Mouse (Mus musculus): ENCODE data around the gene Pcnp.
A peak's percentile ranks its signal among the peaks of the same experiment; 100 is the strongest.

- no peak for TF ChIP-seq CTCF (IDR thresholded peaks at IDR 0.05; ENCODE audit: control insufficient read depth, insufficient read depth, low read length)
- peak; percentile 54; the same call in 1 of the 2 replicates for TF ChIP-seq POLR2A (IDR thresholded peaks at IDR 0.05; ENCODE audit: borderline replicate concordance, control insufficient read depth, low read depth, low read length)
Observed at GRCm38 (mm10) chr16:56037138-56038010, 7.8 kb upstream of the Pcnp start, which contains the start of gene Trmt10c.
